Mouse (Mus musculus): Measurements from ENCODE around the gene Zfp771. TPM values are rescaled to one million over a fixed set of nuclear protein-coding genes. Genes with fewer than 3 reads are reported as not detected.

Zfp771 gene
- total RNA-seq (2023) = 13.5 TPM

DNA sequence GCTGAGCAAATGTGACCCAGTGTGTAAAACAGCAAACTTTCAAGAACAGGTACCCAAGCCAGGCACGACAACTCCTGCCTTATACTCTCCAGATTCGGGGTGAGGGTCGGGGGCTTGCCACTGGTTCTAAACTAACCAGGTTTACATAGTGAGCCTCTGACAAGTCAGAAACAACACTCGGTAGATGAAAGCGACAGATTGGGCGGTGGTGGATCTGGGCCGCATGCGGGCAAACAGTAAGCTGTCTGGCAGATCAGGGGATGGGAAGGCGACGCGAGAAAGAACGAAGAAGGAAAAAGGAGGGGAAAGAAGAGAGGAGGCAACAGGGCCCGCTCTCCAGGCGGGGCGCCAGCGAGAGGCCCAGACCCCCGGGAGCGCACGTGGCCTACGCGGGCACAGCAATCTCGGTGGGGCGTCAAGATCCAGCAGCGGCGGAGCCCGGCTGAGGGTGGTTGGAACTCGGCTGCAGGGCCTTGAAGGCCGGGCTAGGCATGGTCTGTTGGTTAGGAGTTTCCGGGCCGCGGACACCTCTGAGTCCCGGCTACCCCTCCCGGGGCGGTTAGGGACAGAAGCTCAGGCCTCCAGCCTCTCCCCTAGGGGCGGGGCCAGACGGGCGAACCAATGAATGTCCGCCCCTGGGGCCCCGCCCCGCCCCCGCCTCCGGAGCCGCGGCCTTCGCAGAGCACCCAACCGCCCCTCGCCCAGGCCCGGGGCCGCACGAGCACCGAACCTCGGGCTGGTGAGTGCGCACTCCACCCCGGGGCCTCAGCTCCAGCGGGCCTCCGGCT, at the start of gene Zfp771:
Gene Zfp771 (plus strand): TSS at position 405 of the 788 bp plus-strand sequence.

DNA sequence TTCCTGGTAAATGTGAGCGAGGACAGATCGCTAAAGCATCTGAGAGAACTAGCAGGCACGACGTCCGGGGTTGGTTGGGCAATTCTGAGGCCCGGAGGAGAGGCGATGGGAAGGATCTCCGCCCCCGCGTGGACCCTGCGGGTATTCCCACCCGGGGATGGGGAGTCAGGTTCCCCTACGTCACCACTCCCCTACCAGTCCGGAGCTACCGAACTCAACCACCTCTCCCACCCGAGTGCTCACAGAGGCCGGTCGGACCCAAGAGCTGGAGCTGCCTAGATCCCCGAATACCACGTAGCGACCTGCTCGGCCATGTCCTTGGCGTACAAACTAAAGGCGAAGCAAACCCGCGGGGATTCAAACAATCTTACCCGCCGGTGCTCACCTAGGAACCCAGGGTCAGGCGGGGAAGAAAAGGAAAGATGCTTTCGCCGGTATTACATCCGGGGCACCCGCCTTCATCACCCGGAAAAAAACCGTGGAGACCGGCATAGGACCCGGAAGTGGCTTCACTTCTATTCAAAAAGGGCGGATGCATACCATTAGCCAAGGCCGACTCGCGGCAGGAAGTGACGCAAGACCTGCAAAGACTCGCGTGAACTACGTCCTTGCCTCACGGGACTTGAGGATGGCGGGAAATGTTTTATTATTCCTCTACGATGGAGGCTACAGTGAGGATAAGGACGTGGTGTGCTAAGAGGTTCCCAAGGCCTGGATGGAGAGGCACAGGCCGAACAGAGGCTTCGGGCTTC, 48.4 kb upstream of the Zfp771 start, which contains the start of gene Cd2bp2:
Gene Cd2bp2 (minus strand): TSS at position 507 of the 752 bp plus-strand sequence.

DNA sequence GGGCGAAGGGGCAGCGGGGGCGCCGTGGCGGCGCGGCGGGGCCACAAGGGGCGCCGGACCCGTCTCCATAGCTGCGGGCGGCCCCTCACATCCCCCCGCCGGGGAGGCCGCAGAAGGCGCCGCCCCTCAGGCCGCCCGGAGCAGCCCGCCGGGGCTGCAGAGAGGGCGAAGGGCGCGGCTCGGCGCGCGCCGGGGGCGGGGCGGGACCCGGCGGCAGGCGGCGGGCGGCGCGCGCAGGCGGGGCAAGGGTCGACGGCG, 35.9 kb upstream of the Zfp771 start, which contains the start of gene Tbc1d10b:
Gene Tbc1d10b (minus strand): TSS at position 174 of the 258 bp plus-strand sequence.

DNA sequence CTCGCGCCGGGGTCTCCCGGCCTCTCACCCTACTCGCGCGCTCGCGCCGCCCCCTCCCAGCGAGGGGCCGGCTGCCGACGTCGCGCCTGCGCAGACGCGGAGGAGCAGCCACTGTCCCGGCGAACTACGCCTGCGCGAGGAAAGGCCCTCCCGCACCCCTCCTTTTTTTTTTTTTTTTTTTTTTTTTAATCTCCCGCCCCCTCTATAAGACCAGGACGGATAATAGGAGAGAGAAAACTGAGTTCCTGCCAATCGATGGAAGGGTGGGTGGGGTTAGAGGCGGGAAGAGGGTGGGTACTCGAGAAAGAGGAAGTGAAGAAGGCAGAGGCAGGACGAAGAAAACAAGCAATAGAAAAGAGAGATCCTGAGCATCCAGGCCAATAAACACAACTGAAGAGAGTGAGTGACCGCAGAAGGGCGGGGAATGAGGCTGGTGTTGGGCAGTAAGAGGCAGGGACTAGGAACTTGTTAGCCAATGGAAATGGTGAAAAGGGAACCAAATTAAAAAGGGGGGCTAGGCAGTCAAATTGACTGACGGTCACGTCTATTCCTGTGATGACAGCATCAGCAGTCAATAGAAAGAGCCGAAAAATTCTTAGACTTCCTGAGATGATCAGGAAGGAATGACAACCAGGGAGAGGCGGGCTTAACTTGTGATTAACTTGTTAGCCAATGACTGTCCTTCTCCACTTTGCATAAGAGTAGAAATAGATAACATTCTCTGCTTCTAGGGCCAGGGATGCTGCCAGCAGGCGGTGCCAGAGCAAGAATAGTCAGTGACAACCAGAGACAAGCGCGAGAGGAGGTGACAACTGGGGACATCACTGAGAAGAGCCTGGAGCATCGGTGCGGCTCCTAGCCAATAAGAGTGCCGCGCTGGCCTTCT, 35.3 kb upstream of the Zfp771 start, which contains the start of gene Mylpf:
Gene Mylpf (plus strand): TSS at position 338 of the 886 bp plus-strand sequence.

DNA sequence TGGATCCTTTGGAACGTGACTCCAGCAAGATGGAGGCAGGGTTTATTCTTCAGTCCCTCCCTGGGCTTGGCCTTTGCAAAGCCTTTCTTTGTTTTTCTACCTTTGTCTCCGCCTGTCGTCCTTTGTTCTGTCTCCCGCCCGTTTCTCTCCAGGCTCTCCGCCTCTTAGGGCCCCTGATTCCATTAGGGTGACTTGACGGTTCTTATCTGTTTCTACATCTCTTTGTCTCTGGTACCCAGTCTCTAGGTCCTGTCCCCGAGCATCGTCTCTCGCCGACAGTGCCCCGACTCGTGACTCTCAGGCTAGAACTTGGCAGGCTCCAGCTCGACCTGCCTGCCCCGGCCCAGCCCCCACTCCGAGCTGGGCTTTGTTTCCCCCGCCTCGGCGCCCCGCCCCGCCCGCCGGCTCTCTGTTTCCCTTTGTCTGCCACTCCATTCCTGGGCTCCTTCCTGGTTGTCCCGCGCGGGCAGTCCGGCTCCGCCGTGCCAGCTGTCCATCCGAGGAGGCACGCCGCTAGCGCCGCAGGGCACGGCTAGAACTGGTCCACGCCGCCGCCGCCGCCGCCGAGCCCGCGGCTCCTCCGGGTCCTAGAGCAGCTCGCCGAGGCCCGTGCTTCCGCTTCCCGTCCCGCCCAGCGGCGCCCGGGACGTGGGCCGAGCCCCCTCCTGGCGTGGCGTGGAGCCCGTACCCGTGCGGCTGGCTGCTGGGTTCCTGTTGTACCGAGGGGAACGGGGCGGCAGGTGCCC, 11.3 kb upstream of the Zfp771 start, which contains the start of the genes Zfp553 and Sept1:
Gene Zfp553 (plus strand): TSS at position 440 of the 746 bp plus-strand sequence.
Gene Sept1 (minus strand): TSS at position 509 of the 746 bp plus-strand sequence.

DNA sequence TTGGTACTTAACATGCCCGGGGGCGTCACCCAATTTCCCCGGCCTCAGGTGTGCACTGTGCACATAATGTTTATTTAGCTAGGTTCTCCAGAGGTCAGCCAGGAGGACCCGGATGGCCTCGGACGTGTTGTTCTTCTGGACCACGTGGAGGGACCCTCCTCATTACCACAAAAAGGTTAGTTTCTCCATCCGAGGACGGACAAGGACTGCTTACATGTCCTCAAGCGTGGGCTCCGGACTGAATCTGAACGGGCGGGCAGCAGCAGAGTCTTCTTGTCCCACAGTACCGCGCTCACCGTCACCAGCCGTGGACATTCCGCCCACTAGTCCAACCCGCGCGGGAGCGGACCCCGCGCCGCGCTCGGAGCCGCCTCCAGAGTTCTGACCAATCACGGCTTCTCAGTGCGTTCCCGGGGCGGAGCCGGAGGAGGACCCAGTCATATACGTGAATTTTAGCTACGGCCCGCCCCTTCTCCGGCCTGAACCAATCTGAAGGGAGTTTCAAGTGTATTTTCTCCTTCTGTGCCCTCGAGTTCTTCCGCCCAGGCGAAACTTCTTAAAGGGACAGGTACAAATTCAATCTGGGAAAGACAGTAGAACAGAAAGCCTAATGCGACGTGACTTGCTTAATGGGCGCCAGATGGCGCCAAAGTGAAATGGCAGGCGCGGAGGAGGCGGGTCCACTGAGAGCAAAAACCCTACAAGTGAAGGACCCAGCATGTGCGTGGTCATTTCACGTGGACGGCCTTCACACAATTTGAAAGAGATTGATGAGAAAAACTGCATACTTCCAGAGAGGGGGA, 16.4 kb downstream of the Zfp771 start, which contains the start of gene Dctpp1:
Gene Dctpp1 (minus strand): TSS at position 401 of the 803 bp plus-strand sequence.

DNA sequence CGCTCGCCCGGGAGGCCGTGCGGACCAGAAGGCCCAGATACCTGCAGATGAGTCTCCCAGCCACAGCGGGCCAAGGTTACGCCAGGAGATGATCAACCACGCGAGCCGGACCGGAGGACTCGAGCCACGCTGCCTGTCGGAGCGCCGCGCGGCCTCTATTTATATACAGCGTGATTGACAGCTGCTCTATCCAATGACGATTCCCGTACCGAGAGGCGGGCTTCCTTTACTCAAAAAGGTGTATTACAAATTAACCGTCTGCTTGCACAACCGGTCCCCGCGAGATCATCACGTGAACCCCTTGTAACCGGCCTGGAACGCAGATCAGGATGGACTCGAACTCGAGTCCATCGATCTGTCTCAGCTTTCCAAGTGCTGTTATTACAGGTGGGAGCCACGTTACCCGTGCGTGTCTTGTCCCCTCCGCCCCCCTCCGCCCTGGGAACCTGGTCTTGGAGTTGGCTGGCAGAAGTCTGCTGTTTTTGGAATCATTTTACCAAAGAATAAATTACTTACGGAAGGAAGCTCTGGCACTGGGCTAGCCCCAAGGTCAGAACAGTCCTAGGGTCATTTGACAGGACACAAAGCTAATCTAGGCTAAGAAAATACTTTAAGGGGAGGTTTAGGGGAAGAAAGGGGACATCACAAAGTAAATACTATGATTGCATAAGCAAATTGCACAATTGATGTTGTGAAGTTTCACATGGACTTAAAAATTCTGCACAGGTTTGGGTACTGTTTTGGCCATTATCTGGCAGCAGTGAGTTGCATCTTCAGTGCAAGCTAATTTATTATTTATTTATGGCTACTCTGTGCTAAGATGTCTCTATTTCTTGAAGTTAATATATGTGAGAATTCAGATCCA, 30.1 kb downstream of the Zfp771 start, which contains the start of gene Sephs2:
Gene Sephs2 (minus strand): TSS at position 131 of the 865 bp plus-strand sequence.

DNA sequence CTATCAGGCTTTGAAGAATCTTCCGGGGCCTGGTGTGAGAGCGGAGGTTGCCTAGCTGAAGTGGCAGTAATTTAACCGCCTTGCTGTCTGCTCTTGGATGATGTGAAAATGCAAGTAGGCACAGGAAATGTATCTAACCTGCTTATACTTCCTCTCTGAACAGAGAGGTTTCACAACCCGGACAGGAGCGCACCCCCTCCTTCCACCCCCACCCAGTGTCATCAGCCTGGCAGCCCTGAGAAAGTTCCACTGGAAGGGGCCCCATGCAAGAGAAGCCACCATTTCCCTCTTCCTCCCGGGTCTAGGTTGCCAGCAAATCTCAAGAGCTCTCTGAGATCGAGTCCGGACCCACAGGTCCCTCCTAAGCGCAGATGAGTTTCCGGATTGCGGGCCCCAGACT, 52.0 kb downstream of the Zfp771 start, which contains the start of gene Itgal:
Gene Itgal (plus strand): TSS at position 163 of the 400 bp plus-strand sequence.

Other genes with a start within 250 kb of the Zfp771 start
- gene Mvp, start 229.7 kb upstream of the Zfp771 start, total RNA-seq (2023) = 39.4 TPM
- gene Pagr1b, start 227.8 kb upstream of the Zfp771 start, total RNA-seq (2023) = not detected
- 27.0 TPM for gene Pagr1a, start 226.9 kb upstream of the Zfp771 start, total RNA-seq (2023)
- 35.1 TPM for gene Gm42742, start 223.2 kb upstream of the Zfp771 start, total RNA-seq (2023)
- 5.5 TPM for gene Prrt2, start 223.1 kb upstream of the Zfp771 start, total RNA-seq (2023)
- 228 TPM for gene Maz, start 217.2 kb upstream of the Zfp771 start, total RNA-seq (2023)
- 1.9 TPM for gene Kif22, start 201.8 kb upstream of the Zfp771 start, total RNA-seq (2023)
- gene Zg16, start 156.9 kb upstream of the Zfp771 start, total RNA-seq (2023) = not detected
- 95.7 TPM for gene AI467606, start 152.9 kb upstream of the Zfp771 start, total RNA-seq (2023)
- gene Qprt, start 122.0 kb upstream of the Zfp771 start, total RNA-seq (2023) = 34.3 TPM
- 356 TPM for gene Spn, start 106.5 kb upstream of the Zfp771 start, total RNA-seq (2023)
- gene Cd2bp2, start 48.2 kb upstream of the Zfp771 start, total RNA-seq (2023) = 80.1 TPM
- gene Tbc1d10b, start 35.8 kb upstream of the Zfp771 start, total RNA-seq (2023) = 57.2 TPM
- 18.8 TPM for gene Mylpf, start 35.4 kb upstream of the Zfp771 start, total RNA-seq (2023)
- gene Zfp553, start 11.2 kb upstream of the Zfp771 start, total RNA-seq (2023) = 12.1 TPM
- gene Sept1, start 11.1 kb upstream of the Zfp771 start, total RNA-seq (2023) = 664 TPM
- 15.0 TPM for gene Dctpp1, start 16.4 kb downstream of the Zfp771 start, total RNA-seq (2023)
- 22.2 TPM for gene Sephs2, start 29.8 kb downstream of the Zfp771 start, total RNA-seq (2023)
- gene Itgal, start 52.0 kb downstream of the Zfp771 start, total RNA-seq (2023) = 195 TPM
- 0.24 TPM for gene Zfp768, start 101.3 kb downstream of the Zfp771 start, total RNA-seq (2023)
- gene Zfp747, start 131.8 kb downstream of the Zfp771 start, total RNA-seq (2023) = 22.1 TPM
- gene 9130019O22Rik, start 142.9 kb downstream of the Zfp771 start, total RNA-seq (2023) = 6.5 TPM
- 20.0 TPM for gene E430018J23Rik, start 149.4 kb downstream of the Zfp771 start, total RNA-seq (2023)
- gene Zfp764, start 162.5 kb downstream of the Zfp771 start, total RNA-seq (2023) = 12.6 TPM
- gene Zfp688, start 177.8 kb downstream of the Zfp771 start, total RNA-seq (2023) = 14.5 TPM
- gene Zfp689, start 204.9 kb downstream of the Zfp771 start, total RNA-seq (2023) = 8.7 TPM
- 139 TPM for gene Prr14, start 215.3 kb downstream of the Zfp771 start, total RNA-seq (2023)
- 225 TPM for gene Fbrs, start 234.9 kb downstream of the Zfp771 start, total RNA-seq (2023)